Mouse (Mus musculus): ENCODE results near the gene Abca7. TPM values are rescaled to one million over a fixed set of nuclear protein-coding genes. Genes with fewer than 3 reads are reported as not detected.

Abca7 gene
- polyA plus RNA-seq (2021; fragmentation: Nextera tagmentation), result 1.4 and 1.5 TPM in 2 replicates
- long read RNA-seq, experiment 1, partial matches to known transcripts, result 11 of 19 reads
- long read RNA-seq, experiment 1, other reads (novel, unspliced or antisense), result 8 of 19 reads
- long read RNA-seq, experiment 2, partial matches to known transcripts, result 3 of 3 reads
- long read RNA-seq, experiment 2, other reads (novel, unspliced or antisense), result 0 of 3 reads

GRCm38 (mm10) chr10:79996272-79997033 lies at the start of gene Abca7:
Gene Abca7 (plus strand): TSS chr10:79996494.

GRCm38 (mm10) chr10:79959847-79960601 lies 36.3 kb upstream of the Abca7 start, which contains the start of gene Wdr18:
Gene Wdr18 (plus strand): TSS chr10:79960152.

GRCm38 (mm10) chr10:79970415-79971182 lies 25.7 kb upstream of the Abca7 start, which contains the start of gene Grin3b:
Gene Grin3b (plus strand): TSS chr10:79970715.

GRCm38 (mm10) chr10:79984195-79984816 lies 12.0 kb upstream of the Abca7 start, which contains the start of gene Tmem259:
Gene Tmem259 (minus strand): TSS chr10:79984330.

GRCm38 (mm10) chr10:79988506-79989271 lies 7.6 kb upstream of the Abca7 start, which contains the start of gene Cnn2:
Gene Cnn2 (plus strand): TSS chr10:79988584.

GRCm38 (mm10) chr10:80016511-80016910 lies 20.2 kb downstream of the Abca7 start, which contains the start of gene Arhgap45:
Gene Arhgap45 (plus strand): TSS chr10:80016653.

GRCm38 (mm10) chr10:80039559-80039979 lies 43.3 kb downstream of the Abca7 start, which contains the start of gene Polr2e:
Gene Polr2e (minus strand): TSS chr10:80039795.

GRCm38 (mm10) chr10:80047041-80047565 lies 50.8 kb downstream of the Abca7 start, which contains the start of gene Gpx4:
Gene Gpx4 (plus strand): TSS chr10:80047166.

Other genes starting within 250 kb of the Abca7 start
- 16.1 and 23.3 TPM in 2 replicates for gene Polrmt, start 249.9 kb upstream of the Abca7 start, polyA plus RNA-seq (2021; fragmentation: Nextera tagmentation)
- gene Fgf22, start 241.4 kb upstream of the Abca7 start, polyA plus RNA-seq (2021; fragmentation: Nextera tagmentation), result 5.9 and 7.2 TPM in 2 replicates
- 8.2 and 82.8 TPM in 2 replicates for gene Rnf126, start 229.5 kb upstream of the Abca7 start, polyA plus RNA-seq (2021; fragmentation: Nextera tagmentation)
- 1.2 and 1.8 TPM in 2 replicates for gene Fstl3, start 219.2 kb upstream of the Abca7 start, polyA plus RNA-seq (2021; fragmentation: Nextera tagmentation)
- 1.1 and 2.3 TPM in 2 replicates for gene Prss57, start 205.5 kb upstream of the Abca7 start, polyA plus RNA-seq (2021; fragmentation: Nextera tagmentation)
- gene Palm, start 202.9 kb upstream of the Abca7 start, polyA plus RNA-seq (2021; fragmentation: Nextera tagmentation), result 53.6 and 165 TPM in 2 replicates
- 0.13 and 0.25 TPM in 2 replicates for gene Misp, start 175.5 kb upstream of the Abca7 start, polyA plus RNA-seq (2021; fragmentation: Nextera tagmentation)
- 15.2 and 16.7 TPM in 2 replicates for gene Ptbp1, start 142.1 kb upstream of the Abca7 start, polyA plus RNA-seq (2021; fragmentation: Nextera tagmentation)
- gene Prtn3, start 122.0 kb upstream of the Abca7 start, polyA plus RNA-seq (2021; fragmentation: Nextera tagmentation), result 5.8 and 7.2 TPM in 2 replicates
- 33.9 and 47.5 TPM in 2 replicates for gene Plppr3, start 121.9 kb upstream of the Abca7 start, polyA plus RNA-seq (2021; fragmentation: Nextera tagmentation)
- gene Elane, start 110.2 kb upstream of the Abca7 start, polyA plus RNA-seq (2021; fragmentation: Nextera tagmentation), result not detected in 2 replicates
- gene Cfd, start 105.6 kb upstream of the Abca7 start, polyA plus RNA-seq (2021; fragmentation: Nextera tagmentation), result not detected in 2 replicates
- gene Med16, start 87.6 kb upstream of the Abca7 start, polyA plus RNA-seq (2021; fragmentation: Nextera tagmentation), result 30.8 and 51.7 TPM in 2 replicates
- gene Gm26602, start 85.6 kb upstream of the Abca7 start, polyA plus RNA-seq (2021; fragmentation: Nextera tagmentation), result not detected in 2 replicates
- gene Kiss1r, start 79.5 kb upstream of the Abca7 start, polyA plus RNA-seq (2021; fragmentation: Nextera tagmentation), result 4.6 and 5.7 TPM in 2 replicates
- gene R3hdm4, start 75.3 kb upstream of the Abca7 start, polyA plus RNA-seq (2021; fragmentation: Nextera tagmentation), result 220 and 307 TPM in 2 replicates
- gene Arid3a, start 69.5 kb upstream of the Abca7 start, polyA plus RNA-seq (2021; fragmentation: Nextera tagmentation), result 1.3 and 1.9 TPM in 2 replicates
- gene Wdr18, start 36.3 kb upstream of the Abca7 start, polyA plus RNA-seq (2021; fragmentation: Nextera tagmentation), result 71.4 and 97.3 TPM in 2 replicates
- 0.11 and 0.25 TPM in 2 replicates for gene Grin3b, start 25.8 kb upstream of the Abca7 start, polyA plus RNA-seq (2021; fragmentation: Nextera tagmentation)
- 15.5 and 16.3 TPM in 2 replicates for gene Tmem259, start 12.2 kb upstream of the Abca7 start, polyA plus RNA-seq (2021; fragmentation: Nextera tagmentation)
- 9.0 and 11.4 TPM in 2 replicates for gene Cnn2, start 7.9 kb upstream of the Abca7 start, polyA plus RNA-seq (2021; fragmentation: Nextera tagmentation)
- gene Arhgap45, start 20.2 kb downstream of the Abca7 start, polyA plus RNA-seq (2021; fragmentation: Nextera tagmentation), result 1.1 and 1.3 TPM in 2 replicates
- gene Polr2e, start 43.3 kb downstream of the Abca7 start, polyA plus RNA-seq (2021; fragmentation: Nextera tagmentation), result 196 and 262 TPM in 2 replicates
- gene Gpx4, start 50.7 kb downstream of the Abca7 start, polyA plus RNA-seq (2021; fragmentation: Nextera tagmentation), result 1,067 and 1,120 TPM in 2 replicates
- gene Sbno2, start 109.1 kb downstream of the Abca7 start, polyA plus RNA-seq (2021; fragmentation: Nextera tagmentation), result 2.7 and 3.4 TPM in 2 replicates
- gene Stk11, start 119.3 kb downstream of the Abca7 start, polyA plus RNA-seq (2021; fragmentation: Nextera tagmentation), result 13.1 and 20.8 TPM in 2 replicates
- 898 and 915 TPM in 2 replicates for gene Atp5d, start 142.1 kb downstream of the Abca7 start, polyA plus RNA-seq (2021; fragmentation: Nextera tagmentation)
- gene Cbarp, start 144.3 kb downstream of the Abca7 start, polyA plus RNA-seq (2021; fragmentation: Nextera tagmentation), result 43.4 and 61.5 TPM in 2 replicates
- 4.7 and 33.2 TPM in 2 replicates for gene Midn, start 151.8 kb downstream of the Abca7 start, polyA plus RNA-seq (2021; fragmentation: Nextera tagmentation)
- gene Cirbp, start 169.5 kb downstream of the Abca7 start, polyA plus RNA-seq (2021; fragmentation: Nextera tagmentation), result 150 and 175 TPM in 2 replicates
- 10.2 and 10.3 TPM in 2 replicates for gene 1600002K03Rik, start 176.4 kb downstream of the Abca7 start, polyA plus RNA-seq (2021; fragmentation: Nextera tagmentation)
- gene Efna2, start 183.0 kb downstream of the Abca7 start, polyA plus RNA-seq (2021; fragmentation: Nextera tagmentation), result 4.3 and 7.8 TPM in 2 replicates
- gene Mum1, start 229.9 kb downstream of the Abca7 start, polyA plus RNA-seq (2021; fragmentation: Nextera tagmentation), result 21.6 and 22.7 TPM in 2 replicates